Mouse (Mus musculus): Measurements from ENCODE around the gene Tmem131l.
"Not testable (repeated sequence)": the region's sequence is repeated elsewhere in the genome, so short reads cannot be mapped to it uniquely, and the experiment has no call there.

The Tmem131l gene

GRCm38 (mm10) chr3:83905161-83905560, 134.8 kb downstream of the Tmem131l start:
- peak; percentile 87 to 91 for DNase-seq

GRCm38 (mm10) chr3:83904176-83904958, 135.6 kb downstream of the Tmem131l start:
- peak; percentile 43 to 62 for DNase-seq

- no peak for DNase-seq
Measured at GRCm38 (mm10) chr3:83902943-83903342, 137.0 kb downstream of the Tmem131l start.

GRCm38 (mm10) chr3:83902459-83902858, 137.5 kb downstream of the Tmem131l start:
- DNase-seq: no peak

GRCm38 (mm10) chr3:83900756-83901373, 139.1 kb downstream of the Tmem131l start:
- no peak for DNase-seq

- peak; percentile 72 to 79 for DNase-seq
Measured at GRCm38 (mm10) chr3:83899556-83899955, 140.4 kb downstream of the Tmem131l start.

- DNase-seq: no peak
Measured at GRCm38 (mm10) chr3:83898246-83898645, 141.7 kb downstream of the Tmem131l start.

- no peak for DNase-seq
Measured at GRCm38 (mm10) chr3:83895811-83896210, 144.2 kb downstream of the Tmem131l start.

- no peak for DNase-seq
Measured at GRCm38 (mm10) chr3:83895111-83895510, 144.9 kb downstream of the Tmem131l start.

- DNase-seq: no peak
Measured at GRCm38 (mm10) chr3:83885163-83885562, 154.8 kb downstream of the Tmem131l start.

GRCm38 (mm10) chr3:83879261-83880050, 160.5 kb downstream of the Tmem131l start:
- not testable (repeated sequence) for DNase-seq

- DNase-seq: no peak
Measured at GRCm38 (mm10) chr3:83878801-83879200, 161.2 kb downstream of the Tmem131l start.

- no peak for DNase-seq
Measured at GRCm38 (mm10) chr3:83876299-83876698, 163.7 kb downstream of the Tmem131l start.

- DNase-seq: not testable (repeated sequence)
Measured at GRCm38 (mm10) chr3:83875078-83875477, 164.9 kb downstream of the Tmem131l start.

- DNase-seq: not testable (repeated sequence)
Measured at GRCm38 (mm10) chr3:83872853-83873252, 167.1 kb downstream of the Tmem131l start.

- DNase-seq: not testable (repeated sequence)
Measured at GRCm38 (mm10) chr3:83871962-83872361, 168.0 kb downstream of the Tmem131l start.

GRCm38 (mm10) chr3:83871559-83871958, 168.4 kb downstream of the Tmem131l start:
- not testable (repeated sequence) for DNase-seq

GRCm38 (mm10) chr3:83869776-83870175, 170.2 kb downstream of the Tmem131l start:
- no peak for DNase-seq

GRCm38 (mm10) chr3:83867026-83867425, 172.9 kb downstream of the Tmem131l start:
- DNase-seq: not testable (repeated sequence)

- DNase-seq: no peak
Measured at GRCm38 (mm10) chr3:83865216-83865615, 174.8 kb downstream of the Tmem131l start.

- no peak for DNase-seq
Measured at GRCm38 (mm10) chr3:83864064-83864548, 175.9 kb downstream of the Tmem131l start.

GRCm38 (mm10) chr3:83862956-83863355, 177.0 kb downstream of the Tmem131l start:
- DNase-seq: peak in 1 of 2 experiments; percentile 8

- DNase-seq: no peak
Measured at GRCm38 (mm10) chr3:83859595-83859994, 180.4 kb downstream of the Tmem131l start.

Measured in cerebellum, postnatal 10 days (tissue).